Mouse (Mus musculus): ENCODE measurements around the gene Pbrm1. TPM values are rescaled to one million over a fixed set of nuclear protein-coding genes. Genes with fewer than 3 reads are reported as not detected.

The Pbrm1 gene
- total and polyA plus RNA-seq, 3 experiments: 28.7 to 62.0 (median 32.4) TPM

DNA sequence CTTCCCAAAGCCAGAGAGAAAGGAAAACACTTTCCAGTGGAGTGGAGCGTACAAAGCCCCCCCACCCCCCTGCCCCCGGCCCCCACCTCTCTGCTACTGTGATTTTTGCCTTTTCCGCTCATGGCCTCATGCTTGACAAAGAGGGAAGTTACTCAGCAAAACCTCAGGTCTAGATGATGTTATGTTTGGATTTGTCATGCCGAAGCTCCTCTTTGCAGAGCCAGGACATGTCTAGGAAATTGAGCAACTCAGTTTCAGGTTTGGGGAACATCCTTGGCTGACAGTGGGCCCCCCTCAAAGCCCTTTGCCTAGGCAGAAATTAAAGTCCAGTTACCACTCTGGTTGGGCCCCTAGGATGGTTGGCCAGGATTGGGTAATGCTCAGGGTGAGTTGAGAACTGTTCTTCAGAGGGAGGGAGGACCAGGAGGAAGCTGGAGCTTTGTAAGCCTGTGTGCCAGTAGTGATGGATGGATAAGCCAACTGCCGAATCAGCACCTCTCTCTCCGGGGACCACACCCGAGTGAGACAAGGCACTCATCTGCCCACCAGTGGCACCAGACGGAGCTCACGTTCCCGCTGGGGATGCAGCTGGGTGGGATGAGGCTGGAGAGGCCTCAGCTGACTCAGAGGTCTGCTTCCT lies 147.2 kb downstream of the Pbrm1 start:
- no peak overlapping the region for H3K9ac ChIP-seq (ENCODE audit: control insufficient read depth, low read depth, low read length, poor library complexity, severe bottlenecking)
- peak; percentile 48 for DNase-seq (ENCODE audit: low read depth, low spot score)
- TF ChIP-seq ZMIZ1 (IDR thresholded peaks at IDR 0.05; ENCODE audit: low read depth, low read length) (no peak), GABPA (IDR thresholded peaks at IDR 0.05; ENCODE audit: low read depth, low read length) (no peak), MXI1 (IDR thresholded peaks at IDR 0.05; ENCODE audit: low read depth, low read length) (no peak), RCOR1 (IDR thresholded peaks at IDR 0.05; ENCODE audit: low read depth, low read length) (0 out of 2 replicates have a peak, but pooled peaks have one; percentile 18)
- peaks cover 0 to 9% of the 10 kb centered on the region in 2 experiments; a peak in 2 of 4 replicates for H3K36me3 ChIP-seq (ENCODE audit: control insufficient read depth in 1 of 2, insufficient read depth in 2 of 2, low read length in 2 of 2)
- H3K27me3 ChIP-seq (ENCODE audit: control insufficient read depth in 1 of 2, insufficient read depth in 2 of 2, low read length in 2 of 2): no peaks in the 10 kb centered on the region
- no peak overlapping the region for H3K27ac ChIP-seq (ENCODE audit: control insufficient read depth, low read depth, low read length)
- H3K4me3 ChIP-seq (ENCODE audit: control insufficient read depth in 1 of 2, insufficient read depth in 1 of 2, low read depth in 2 of 2, low read length in 2 of 2): no peak overlapping the region
- H3K4me1 ChIP-seq (ENCODE audit: control insufficient read depth in 1 of 2, insufficient read depth in 2 of 2, low read length in 2 of 2): peaks cover 0 to 25% of the 10 kb centered on the region in 2 experiments
- H3K79me2 ChIP-seq (ENCODE audit: control insufficient read depth, insufficient read depth, low read length, poor library complexity): no peaks in the 10 kb centered on the region
- no peaks in the 10 kb centered on the region for H3K9me3 ChIP-seq (replicated peaks; ENCODE audit: insufficient read depth, low read length)

DNA sequence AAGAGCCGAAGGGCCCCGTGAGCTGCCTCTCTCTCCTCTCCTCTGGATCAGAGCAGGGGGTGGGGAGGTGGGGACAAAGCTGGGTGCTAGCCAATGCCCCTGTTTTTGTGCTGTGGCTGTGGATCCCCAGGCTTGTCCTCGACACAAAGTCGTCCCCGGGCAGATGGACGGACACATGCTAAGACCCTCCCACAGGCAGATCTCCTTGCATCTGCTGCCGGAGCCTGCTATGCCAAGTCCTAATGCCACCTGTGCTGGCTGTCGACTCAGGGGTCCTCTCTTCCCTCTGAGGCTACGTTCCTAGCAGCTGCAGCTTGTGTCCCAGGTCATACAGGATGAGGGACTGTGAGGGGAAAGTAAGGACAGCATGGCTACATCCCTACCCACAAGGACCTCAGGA lies 147.9 kb downstream of the Pbrm1 start:
- no peak overlapping the region for H3K9ac ChIP-seq (ENCODE audit: control insufficient read depth, low read depth, low read length, poor library complexity, severe bottlenecking)
- no peak for TF ChIP-seq MAX (IDR thresholded peaks at IDR 0.05; ENCODE audit: low read length)
- no peak for TF ChIP-seq HCFC1 (IDR thresholded peaks at IDR 0.05; ENCODE audit: low read depth, low read length)
- TF ChIP-seq CHD2 (IDR thresholded peaks at IDR 0.05; ENCODE audit: low read length): no peak
- no peak for TF ChIP-seq MAZ (IDR thresholded peaks at IDR 0.05; ENCODE audit: low read depth, low read length)
- no peak for TF ChIP-seq BHLHE40 (IDR thresholded peaks at IDR 0.05; ENCODE audit: borderline replicate concordance, low read depth, low read length)
- TF ChIP-seq GABPA (IDR thresholded peaks at IDR 0.05; ENCODE audit: low read depth, low read length): no peak
- TF ChIP-seq RAD21 (IDR thresholded peaks at IDR 0.05; ENCODE audit: low read depth, low read length): no peak
- no peak for TF ChIP-seq KAT2A (conservative IDR thresholded peaks at IDR 0.05; ENCODE audit: low read depth, low read length)
- TF ChIP-seq E2F4 (IDR thresholded peaks at IDR 0.05; ENCODE audit: borderline replicate concordance, low read depth, low read length): no peak
- no peak for TF ChIP-seq RCOR1 (IDR thresholded peaks at IDR 0.05; ENCODE audit: low read depth, low read length)
- no peak overlapping the region for H3K4me3 ChIP-seq (ENCODE audit: control insufficient read depth in 1 of 2, insufficient read depth in 1 of 2, low read depth in 2 of 2, low read length in 2 of 2)
- H3K27ac ChIP-seq (ENCODE audit: control insufficient read depth, low read depth, low read length): no peak overlapping the region
- H3K9me3 ChIP-seq (replicated peaks; ENCODE audit: insufficient read depth, low read length): no peaks in the 10 kb centered on the region
- no peaks in the 10 kb centered on the region for H3K79me2 ChIP-seq (ENCODE audit: control insufficient read depth, insufficient read depth, low read length, poor library complexity)
- peaks cover 0 to 25% of the 10 kb centered on the region in 2 experiments for H3K4me1 ChIP-seq (ENCODE audit: control insufficient read depth in 1 of 2, insufficient read depth in 2 of 2, low read length in 2 of 2)
- no peaks in the 10 kb centered on the region for H3K27me3 ChIP-seq (ENCODE audit: control insufficient read depth in 1 of 2, insufficient read depth in 2 of 2, low read length in 2 of 2)
- peaks cover 0 to 9% of the 10 kb centered on the region in 2 experiments; a peak in 2 of 4 replicates for H3K36me3 ChIP-seq (ENCODE audit: control insufficient read depth in 1 of 2, insufficient read depth in 2 of 2, low read length in 2 of 2)
- no peak for DNase-seq (ENCODE audit: low read depth, low spot score)

DNA sequence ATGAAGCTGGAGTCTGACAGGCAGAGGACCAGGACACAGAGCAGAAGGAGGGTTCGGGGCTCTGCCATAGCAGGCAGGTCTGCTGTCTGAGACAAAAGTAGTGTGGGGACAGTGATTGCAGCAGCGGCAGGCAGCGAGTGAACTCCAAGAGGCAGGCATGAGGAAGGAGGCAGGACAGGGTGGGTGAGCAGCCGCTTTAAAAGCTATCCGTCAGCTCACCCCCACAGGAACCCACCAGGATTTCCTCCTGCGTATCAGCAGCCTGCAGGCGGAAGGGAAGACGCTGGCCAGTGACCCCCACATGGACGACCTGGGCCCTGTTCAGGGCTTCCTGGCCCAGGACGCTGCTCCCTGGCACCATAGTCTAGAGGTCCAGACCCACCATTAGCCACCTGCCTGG lies 149.5 kb downstream of the Pbrm1 start, which contains the start of gene Stab1:
Gene Stab1, minus strand, starts transcription at position 217 of the 400 bp plus-strand sequence.
- no peaks in the 10 kb centered on the region for H3K79me2 ChIP-seq (ENCODE audit: control insufficient read depth, insufficient read depth, low read length, poor library complexity)
- H3K4me1 ChIP-seq (ENCODE audit: control insufficient read depth in 1 of 2, insufficient read depth in 2 of 2, low read length in 2 of 2): peaks cover 0 to 25% of the 10 kb centered on the region in 2 experiments
- no peak within 1 kb of the TSS for H3K27ac ChIP-seq (ENCODE audit: control insufficient read depth, low read depth, low read length)
- H3K9me3 ChIP-seq (replicated peaks; ENCODE audit: insufficient read depth, low read length): no peaks in the 10 kb centered on the region
- H3K36me3 ChIP-seq (ENCODE audit: control insufficient read depth in 1 of 2, insufficient read depth in 2 of 2, low read length in 2 of 2): peaks cover 0 to 9% of the 10 kb centered on the region in 2 experiments; a peak in 3 of 4 replicates
- no peak for DNase-seq (ENCODE audit: low read depth, low spot score)
- no peak within 1 kb of the TSS for H3K4me3 ChIP-seq (ENCODE audit: control insufficient read depth in 1 of 2, insufficient read depth in 1 of 2, low read depth in 2 of 2, low read length in 2 of 2)
- H3K9ac ChIP-seq (ENCODE audit: control insufficient read depth, low read depth, low read length, poor library complexity, severe bottlenecking): no peak within 1 kb of the TSS
- H3K27me3 ChIP-seq (ENCODE audit: control insufficient read depth in 1 of 2, insufficient read depth in 2 of 2, low read length in 2 of 2): no peaks in the 10 kb centered on the region
- TF ChIP-seq UBTF (IDR thresholded peaks at IDR 0.05; ENCODE audit: borderline replicate concordance, insufficient read depth, low read depth, low read length): no peak
- TF ChIP-seq MAZ (IDR thresholded peaks at IDR 0.05; ENCODE audit: low read depth, low read length): no peak
- no peak for TF ChIP-seq ELF1 (IDR thresholded peaks at IDR 0.05; ENCODE audit: low read depth, low read length)
- no peak for TF ChIP-seq USF1 (IDR thresholded peaks at IDR 0.05; ENCODE audit: low read depth, low read length)
- no peak for TF ChIP-seq POLR2AphosphoS2 (IDR thresholded peaks at IDR 0.05; ENCODE audit: low read length)

Measured in MEL (cell line).